Mouse (Mus musculus) spleen, postnatal 10 days (tissue): ENCODE data around the gene Ubr1.

Experiments used
- DNase-seq, 2 experiments: peaks; one replicate each; pipeline ENCODE4 v3.0.0; 2021 to 2022; ENCODE audit warnings: low spot score in 2 of 2

Gene Ubr1

GRCm38 (mm10) chr2:120853151-120853550, 117.4 kb downstream of the Ubr1 start:
- no peak for DNase-seq

DNA sequence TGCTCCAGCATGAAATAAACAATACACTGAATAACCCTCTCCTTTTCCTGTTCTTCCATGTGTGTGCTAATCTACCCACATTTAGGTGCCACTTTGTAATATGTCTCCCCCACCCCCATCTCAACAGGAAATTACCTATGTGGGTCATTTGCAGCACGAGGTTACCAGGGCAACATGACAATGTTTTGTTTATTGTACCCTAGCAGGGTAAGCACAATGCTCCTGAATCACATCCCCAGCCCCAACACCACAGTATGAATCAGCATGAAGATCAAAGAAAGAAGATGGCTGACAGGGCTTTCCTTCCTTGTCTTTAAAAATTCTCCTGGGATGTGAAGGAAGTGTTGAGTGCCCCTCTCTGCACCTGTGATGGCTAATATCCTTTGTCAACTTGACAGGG, 117.9 kb downstream of the Ubr1 start:
- DNase-seq, result no peak

GRCm38 (mm10) chr2:120850424-120851082, 120.0 kb downstream of the Ubr1 start, which contains the start of gene Ttbk2:
Gene Ttbk2 (minus strand): TSS chr2:120850604.
- DNase-seq, result peak; percentile 97 to 99

- peak in 1 of 2 experiments; percentile 76 for DNase-seq
Measured at GRCm38 (mm10) chr2:120849449-120850423, 120.8 kb downstream of the Ubr1 start, which contains the start of gene Cdan1. Gene Cdan1 (minus strand): TSS chr2:120850128.

- no peak for DNase-seq
Measured at GRCm38 (mm10) chr2:120845280-120845679, 125.2 kb downstream of the Ubr1 start.

- no peak for DNase-seq
Measured at GRCm38 (mm10) chr2:120843990-120844389, 126.5 kb downstream of the Ubr1 start.

- DNase-seq, result no peak
Measured at GRCm38 (mm10) chr2:120841211-120841610, 129.3 kb downstream of the Ubr1 start.

DNA sequence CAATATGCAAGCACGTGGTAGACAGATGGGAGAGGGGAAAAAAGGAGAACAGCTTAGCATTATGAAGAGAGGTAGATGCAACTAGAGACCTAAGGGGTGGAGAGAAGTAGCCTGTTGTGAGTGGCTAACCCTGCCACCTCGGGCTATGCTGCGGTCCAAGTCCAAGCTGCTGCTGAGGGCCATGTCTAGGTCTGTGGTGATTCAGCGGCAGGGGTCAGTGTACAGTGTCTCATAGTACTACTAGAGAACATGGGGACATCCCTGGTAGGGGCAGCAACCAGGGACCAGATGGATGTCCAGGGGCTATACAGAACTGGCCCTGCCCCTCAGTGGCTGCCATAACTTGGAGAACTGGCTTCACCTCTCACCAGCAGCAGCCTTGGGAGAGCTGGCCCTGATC, 135.3 kb downstream of the Ubr1 start:
- no peak for DNase-seq

GRCm38 (mm10) chr2:120826936-120827638, 143.4 kb downstream of the Ubr1 start:
- DNase-seq, result no peak
